Mouse (Mus musculus): ENCODE results near the gene Dzip3.

Gene Dzip3

DNA sequence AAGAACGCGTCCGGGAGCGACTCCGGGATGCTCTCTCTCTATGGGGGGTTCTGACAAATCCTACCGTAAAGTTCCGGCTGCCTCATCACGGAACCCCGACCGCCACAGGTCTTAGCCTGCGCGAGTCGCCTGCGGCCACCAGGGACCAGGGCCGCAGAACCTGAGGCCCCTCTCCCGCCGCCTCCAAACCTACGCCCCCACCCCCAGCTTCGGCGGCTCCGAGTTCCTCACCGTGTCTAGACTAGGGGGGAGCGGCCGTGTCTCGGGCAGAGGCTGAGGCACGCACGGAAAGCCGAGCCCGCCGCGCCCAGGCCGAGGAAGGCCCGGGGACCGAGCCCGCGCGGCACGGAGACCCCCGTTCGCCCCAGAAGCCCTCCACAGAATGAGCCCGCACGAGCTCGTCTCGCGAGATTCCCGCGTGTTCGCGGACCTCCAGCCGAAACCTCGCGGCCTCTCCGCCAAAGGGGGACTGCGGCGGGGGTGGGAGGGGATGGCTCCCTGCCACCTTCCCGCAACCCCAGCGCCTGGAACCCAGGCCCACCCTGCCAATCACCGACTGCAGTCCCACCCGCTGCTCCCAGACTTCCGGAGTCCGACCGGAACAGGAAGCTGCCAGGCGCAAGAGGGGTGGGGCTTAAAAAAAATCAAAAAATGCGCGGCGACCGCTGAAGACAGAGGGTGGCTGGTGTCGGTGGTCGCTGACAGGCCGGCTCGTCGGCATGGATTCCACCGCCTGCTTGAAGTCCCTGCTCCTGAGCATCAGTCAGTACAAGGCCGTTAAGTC, at the start of gene Dzip3, which contains the start of gene Cip2a:
Dzip3 (minus strand) TSS at position 607 of the 784 bp plus-strand sequence.
Cip2a (plus strand) TSS at position 627 of the 784 bp plus-strand sequence.
- peak; percentile 92 to 93 for DNase-seq (ENCODE audit: low spot score in 2 of 2)

DNA sequence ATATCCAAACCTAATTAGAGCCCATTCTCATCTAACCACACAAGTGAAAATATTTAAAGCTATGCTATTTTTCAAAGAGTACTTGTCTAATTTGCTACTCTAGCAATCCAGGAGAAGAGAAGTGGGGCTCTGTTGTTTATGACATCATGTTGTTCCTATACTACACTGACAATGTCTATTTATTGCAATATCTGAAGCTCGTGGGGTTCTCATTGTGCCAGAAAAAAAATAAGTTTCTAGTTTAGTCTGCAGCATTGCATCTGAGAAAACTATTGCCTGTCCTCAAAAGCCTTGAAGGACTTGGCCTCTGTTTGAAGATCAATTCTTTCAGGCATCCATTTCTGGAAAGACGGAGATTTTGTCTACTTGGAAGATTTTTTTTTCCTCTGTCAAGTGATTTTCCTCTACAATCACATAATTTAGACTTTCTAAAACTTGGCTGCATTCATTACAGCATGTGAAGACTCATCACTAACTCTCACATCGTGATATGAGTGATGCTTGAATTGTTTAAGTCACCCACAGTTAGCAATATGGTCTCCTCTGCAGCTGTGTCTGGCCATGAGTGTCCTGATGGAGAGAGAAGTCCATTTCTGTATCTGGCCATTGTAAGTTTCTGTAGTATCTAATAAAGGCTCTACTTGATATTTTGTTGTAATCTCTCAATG, 46.7 kb upstream of the Dzip3 start:
- DNase-seq (ENCODE audit: low spot score in 2 of 2) = no peak

DNA sequence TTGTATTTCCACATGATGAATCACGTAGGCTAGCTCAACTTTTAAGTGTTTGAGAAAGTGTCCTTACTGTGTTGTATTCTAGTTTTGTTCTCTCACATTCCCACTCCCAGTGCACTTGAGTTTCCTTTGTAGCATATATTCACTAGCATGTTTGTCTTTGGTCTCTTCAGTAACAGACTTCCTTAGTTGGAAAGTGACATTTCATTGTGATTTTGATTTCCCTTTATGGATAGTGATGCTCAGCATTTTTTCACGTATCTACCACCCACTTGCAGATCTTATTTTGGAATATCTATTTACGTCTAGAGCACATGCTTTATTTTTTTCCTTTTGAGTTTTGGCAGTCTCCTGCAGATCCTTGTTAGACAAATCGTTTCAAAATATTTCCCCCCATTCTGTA, 43.8 kb upstream of the Dzip3 start:
- no peak for DNase-seq (ENCODE audit: low spot score in 2 of 2)

DNA sequence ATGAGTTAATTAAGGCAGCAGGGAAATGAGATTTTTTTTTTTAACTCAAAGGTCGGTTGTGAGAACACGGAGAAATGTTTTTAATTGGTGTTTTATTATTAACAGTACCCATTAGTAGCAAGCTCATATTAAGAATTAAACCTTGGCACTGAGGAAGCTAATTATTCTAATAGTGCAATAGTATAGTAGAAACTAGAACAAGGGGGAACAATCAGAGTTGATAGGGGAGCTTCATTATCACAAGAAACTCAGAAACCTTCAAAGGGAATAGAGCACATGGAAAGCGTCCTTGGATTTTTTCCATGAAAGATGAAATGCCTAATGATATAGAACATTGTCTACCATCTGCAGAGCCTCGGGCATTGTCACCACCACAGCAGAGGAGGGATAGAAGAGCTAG, 41.9 kb upstream of the Dzip3 start:
- DNase-seq (ENCODE audit: low spot score in 2 of 2) = no peak

DNA sequence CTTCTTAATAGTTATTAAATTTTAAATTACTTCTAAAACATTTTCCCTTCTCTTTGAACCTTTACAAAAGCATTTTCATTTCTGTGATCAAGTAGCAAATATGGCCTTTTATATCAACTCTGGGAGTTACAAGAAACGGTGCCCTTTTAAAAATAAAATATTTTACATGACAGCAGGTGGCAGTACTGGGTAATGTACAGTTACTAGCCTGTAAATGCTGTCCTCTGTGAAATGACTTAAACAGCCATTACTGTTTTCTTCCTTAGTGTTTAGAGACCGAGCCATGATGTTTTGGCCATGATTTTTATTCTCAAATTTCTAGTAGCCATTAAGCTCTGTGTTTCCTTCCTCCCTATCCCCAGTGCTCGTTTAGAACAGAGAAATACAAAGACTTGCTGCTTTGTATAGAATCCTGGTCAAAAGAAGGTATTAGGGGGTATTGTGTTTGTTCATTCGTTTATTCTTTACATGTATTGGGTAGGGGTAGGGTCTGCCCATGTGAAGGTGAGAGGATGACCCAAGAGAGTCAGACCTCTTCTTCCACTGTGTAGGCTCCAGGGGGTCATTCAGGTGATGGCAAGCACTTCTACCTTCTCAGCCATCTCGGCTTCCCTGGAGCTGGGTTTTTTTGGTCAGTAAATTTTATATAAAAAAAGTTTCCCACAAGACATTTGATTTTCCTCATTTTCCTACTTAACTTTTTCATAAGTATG, 22.8 kb upstream of the Dzip3 start:
- DNase-seq (ENCODE audit: low spot score in 2 of 2) = no peak

DNA sequence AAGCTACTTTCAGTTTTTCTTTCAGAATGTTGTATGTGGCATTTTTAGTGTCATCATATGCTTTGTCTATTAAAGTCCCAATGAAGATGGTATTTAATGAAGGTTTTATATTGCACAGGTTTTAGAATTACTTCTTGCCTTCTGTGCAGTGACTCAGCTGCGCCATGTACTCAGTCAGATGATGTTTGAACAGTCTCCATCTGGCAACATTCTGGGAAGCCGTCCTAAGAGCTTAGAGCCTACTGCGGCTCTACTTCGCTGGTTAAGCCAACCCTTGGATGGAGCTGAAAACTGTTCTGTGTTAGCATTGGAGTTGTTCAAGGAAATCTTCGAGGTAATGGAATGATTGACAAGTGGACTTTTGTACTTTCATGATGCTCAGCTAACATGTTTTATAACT, 10.2 kb upstream of the Dzip3 start:
- no peak for DNase-seq (ENCODE audit: low spot score in 2 of 2)

DNA sequence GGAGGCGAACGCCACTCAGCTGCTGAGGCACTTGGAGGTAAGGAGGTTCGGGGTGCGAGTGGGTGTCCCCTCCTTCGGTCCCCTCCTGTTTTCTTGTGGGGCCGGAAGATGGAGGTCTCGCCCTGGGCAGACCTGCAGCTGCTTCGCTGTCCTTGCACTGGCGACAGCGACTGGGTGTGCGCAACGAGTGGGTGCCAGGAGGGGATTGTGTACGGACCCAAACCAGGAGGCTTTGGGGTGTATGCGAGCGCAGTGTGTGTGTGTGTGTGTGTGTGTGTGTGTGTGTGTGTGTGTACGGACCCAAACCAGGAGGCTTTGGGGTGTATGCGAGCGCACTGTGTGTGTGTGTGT, 353 bp upstream of the Dzip3 start:
- DNase-seq (ENCODE audit: low spot score in 2 of 2) = no peak

DNA sequence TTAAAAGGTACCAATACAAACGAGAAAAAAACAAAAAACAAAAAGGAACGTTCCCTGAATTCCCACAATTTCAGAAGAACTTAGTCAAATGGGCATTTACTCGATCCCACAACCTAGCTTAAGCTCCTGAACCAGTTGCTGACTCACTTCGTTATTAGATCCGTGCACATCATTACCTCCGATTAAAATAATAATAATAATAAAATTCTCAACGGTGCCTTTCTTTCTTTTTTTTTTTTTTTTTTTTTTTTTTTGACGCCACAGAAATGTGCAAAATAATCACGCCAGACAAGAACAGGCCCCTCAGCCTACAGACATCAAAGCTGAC, 770 bp downstream of the Dzip3 start:
- no peak for DNase-seq (ENCODE audit: low spot score in 2 of 2)

DNA sequence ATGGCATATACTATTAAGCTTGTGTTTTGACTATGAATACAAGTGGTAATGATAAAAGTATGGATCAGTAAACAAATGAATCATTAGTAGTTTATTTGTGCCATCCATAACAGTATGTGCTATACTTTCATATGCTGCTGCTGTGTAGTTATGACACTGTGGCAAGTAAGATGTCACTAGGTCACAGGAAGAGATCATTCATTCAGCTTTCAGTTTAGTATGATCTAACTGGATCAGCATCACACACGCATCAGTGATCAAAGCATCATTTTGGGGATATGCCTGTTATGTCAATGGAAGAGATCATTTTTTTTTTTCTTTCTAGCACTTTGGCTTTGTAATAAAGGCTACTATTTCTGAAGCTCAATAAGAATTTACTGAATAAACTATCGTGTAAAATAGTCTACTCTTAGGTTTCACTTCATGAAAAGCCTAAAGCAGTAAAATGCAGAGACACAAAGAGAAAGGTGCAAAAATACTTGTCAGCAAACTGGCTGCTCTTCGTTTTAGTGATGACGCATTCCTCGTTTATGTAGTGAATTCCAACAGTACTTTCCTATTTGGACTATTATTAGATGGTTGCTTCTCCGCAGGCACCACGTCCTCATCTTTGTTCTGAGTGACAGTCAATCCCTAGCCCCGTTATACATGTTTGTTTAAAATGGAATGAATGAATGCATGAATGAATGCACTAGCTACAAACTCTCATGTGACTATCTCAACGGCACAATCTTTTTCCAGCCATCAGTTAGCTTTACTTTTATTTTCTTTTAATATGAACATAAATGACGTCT, 1.3 kb downstream of the Dzip3 start:
- DNase-seq (ENCODE audit: low spot score in 2 of 2) = no peak

DNA sequence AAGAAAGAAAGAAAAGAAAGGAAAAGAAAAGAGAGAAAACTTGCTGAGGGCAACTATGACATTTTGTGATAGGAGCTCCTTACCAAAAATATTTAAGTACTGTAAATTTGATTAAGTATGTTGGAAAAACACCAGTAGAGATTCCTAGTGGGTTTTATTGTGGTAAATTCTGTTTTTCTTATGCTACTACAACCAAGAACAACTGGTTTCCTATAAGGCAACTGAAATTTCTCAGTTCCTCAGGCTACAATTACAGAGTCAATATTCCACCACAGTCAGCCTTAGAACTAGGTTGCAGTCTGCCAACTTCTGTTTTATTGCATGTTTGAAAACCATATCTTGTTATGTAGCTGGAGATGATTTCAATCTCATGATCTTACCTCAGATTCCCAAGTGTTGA, 4.3 kb downstream of the Dzip3 start:
- no peak for DNase-seq (ENCODE audit: low spot score in 2 of 2)

DNA sequence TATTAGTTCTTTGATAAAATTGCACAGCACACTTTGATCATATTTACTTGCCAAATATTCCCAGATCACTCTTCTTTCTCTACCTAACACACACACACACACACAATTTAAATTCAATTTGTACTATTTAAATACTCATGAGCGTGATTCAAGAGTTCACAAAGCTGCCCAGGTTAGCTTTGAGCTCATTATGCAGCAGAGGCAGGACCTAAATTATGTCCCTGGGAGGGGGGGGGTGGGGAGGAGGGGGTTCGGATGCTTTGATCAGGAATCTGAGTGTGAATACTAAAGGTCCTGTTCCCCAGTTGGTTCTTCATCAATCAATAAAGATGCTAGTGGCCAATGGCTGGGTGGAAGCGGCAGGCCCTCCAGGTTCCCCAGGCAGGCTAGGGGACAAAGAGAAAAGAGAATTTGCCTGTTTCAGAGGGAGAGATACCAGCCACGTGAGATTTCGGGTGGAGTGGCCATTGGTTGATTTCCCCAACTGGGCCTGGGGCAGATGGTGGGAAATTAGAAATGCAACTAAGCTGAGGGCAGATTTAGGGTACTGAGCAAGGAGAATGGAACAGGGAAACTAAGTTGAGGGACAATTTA, 8.8 kb downstream of the Dzip3 start:
- no peak for DNase-seq (ENCODE audit: low spot score in 2 of 2)

DNA sequence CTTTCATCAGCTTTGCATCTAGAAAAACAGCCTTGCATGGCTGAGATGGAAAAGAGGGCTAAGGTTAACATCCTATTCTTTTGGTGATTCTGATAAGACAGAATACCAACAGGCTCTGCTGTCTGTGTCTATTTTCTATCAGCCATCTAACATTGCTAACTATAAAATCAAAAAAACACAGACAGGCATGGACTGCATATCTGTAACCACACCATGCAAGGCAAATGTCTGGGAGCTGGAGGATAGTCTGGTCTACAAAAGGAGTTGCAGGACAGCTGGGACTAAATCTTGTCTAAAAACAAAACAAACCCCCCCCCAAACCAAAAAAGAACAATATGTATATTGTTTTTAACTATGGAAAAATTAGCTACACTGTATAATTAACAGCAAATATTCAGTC, 14.0 kb downstream of the Dzip3 start:
- no peak for DNase-seq (ENCODE audit: low spot score in 2 of 2)

DNA sequence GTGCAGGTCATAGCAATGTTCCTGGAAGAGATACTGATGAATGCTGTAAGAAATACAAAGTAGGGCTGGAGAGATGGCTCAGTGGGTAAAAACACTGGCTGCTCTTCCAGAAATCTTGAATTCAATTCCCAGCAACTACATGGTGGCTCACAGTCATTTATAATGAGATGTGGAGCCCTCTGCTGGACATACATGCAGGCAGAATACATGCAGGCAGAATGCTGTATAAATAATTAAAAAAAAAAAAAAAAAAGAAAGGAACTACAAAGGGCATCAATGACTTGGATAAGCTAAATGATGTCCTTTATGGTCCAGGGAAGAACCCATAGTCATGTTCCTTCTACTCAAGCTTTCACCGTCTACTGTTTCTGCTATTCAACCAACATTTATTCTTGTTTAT, 20.4 kb downstream of the Dzip3 start:
- DNase-seq (ENCODE audit: low spot score in 2 of 2) = no peak

DNA sequence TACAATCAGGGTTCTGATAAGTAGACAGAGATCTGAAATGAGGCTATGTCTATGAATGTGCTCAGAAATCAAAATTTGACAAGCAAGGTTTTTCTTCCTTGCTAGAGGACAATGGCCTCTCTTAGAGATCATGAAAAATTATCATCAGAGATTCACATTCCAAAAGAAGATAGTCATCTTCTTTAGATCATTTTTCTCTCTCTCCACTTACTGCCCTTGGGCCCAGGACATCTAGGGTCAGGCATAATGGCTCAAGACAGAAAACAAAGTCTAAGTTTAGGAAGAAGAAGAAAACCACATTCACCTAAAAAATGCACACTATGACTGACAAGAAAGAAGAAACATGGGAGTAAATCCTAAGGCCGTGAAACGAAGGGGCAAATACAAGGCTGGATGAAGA, 21.0 kb downstream of the Dzip3 start:
- DNase-seq (ENCODE audit: low spot score in 2 of 2) = no peak

DNA sequence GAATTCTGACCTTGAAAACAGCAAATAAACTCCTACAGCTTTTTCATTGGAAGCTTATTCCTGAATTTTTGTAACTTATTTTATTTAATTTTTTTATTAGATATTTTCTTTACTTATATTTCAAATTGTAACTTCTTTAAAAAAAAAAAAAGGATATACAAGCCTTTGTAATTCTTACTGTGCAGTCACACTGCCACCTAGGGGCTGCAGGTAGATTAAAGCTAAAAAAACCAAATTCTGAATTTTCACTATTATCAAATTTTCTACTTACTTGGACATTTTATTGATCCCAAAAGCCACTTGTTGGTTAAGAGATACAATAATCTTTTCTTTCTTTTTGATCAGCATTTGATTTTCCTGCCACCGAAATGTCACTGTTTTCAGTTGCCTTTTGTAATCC, 52.2 kb downstream of the Dzip3 start:
- DNase-seq (ENCODE audit: low spot score in 2 of 2) = no peak

DNA sequence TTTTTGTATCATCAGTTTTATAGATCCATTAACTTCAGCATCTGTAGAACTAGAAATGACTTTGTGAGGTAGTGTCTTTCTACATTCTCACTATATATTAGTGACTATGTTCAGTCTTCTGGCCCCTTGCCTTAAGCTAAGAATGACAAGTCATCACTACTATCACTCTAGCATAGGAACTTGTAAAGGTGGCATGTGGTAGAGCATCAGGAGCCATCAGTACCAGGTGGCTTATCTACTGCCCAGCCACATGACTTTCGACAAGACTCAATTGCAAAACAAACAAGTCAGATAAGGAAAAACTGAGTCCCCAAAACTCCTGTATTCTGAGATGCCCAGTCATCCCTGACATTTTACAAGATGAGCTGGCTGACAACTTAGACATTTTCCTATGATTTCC, 70.2 kb downstream of the Dzip3 start:
- DNase-seq (ENCODE audit: low spot score in 2 of 2) = no peak

DNA sequence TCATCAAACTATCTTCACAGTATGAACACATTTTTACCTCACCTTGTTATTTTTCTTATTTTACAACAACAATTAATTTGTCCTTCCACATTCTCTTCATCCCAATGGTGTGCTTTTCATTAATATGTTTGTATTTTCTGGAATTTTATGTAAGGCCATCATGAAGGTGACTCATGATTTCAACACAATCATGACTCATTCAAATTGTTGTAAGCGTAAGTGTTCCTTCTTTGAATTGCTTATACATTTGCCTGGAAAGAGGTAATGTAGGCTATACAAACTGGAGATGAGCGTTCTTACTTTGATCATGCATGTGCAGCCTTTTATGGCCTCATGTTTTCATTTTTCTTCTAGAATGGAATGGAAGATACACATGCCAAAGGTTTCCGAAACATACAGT, 80.8 kb downstream of the Dzip3 start:
- no peak for DNase-seq (ENCODE audit: low spot score in 2 of 2)

DNA sequence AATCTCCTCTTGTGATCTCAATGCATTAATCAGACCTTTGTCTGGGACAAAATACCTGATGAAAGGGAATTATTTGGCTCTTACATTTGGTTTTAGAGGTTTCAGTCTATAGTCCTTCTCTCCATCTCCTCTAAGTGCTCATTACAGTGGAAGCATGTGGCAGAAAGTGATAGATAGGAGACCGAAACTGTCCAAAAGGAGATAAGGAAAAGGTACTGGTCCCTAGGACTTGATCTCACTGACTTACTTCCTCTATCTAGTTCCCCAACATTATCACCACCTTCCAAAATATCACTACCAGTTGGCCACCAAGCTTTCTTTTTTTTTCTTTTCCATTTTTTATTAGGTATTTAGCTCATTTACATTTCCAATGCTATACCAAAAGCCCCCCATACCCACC, 82.8 kb downstream of the Dzip3 start:
- no peak for DNase-seq (ENCODE audit: low spot score in 2 of 2)

DNA sequence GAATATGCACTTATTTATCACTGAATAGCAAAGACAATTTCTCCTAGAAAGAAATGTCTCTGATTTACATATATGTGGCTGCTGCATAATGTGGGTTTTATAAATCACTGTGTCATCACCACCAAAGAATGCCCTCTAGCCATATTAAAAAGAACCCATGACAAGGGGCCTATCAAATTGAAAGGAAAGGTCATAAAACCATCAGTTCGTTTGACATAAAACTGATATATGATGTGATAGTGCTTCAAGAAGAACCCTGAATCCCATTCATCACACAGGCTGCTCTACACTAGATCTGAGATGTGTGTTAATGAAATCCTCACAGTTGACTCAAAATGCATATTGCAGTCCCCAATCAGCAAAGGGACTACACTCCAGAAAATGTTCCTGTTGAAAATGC, 94.1 kb downstream of the Dzip3 start:
- DNase-seq (ENCODE audit: low spot score in 2 of 2) = no peak

DNA sequence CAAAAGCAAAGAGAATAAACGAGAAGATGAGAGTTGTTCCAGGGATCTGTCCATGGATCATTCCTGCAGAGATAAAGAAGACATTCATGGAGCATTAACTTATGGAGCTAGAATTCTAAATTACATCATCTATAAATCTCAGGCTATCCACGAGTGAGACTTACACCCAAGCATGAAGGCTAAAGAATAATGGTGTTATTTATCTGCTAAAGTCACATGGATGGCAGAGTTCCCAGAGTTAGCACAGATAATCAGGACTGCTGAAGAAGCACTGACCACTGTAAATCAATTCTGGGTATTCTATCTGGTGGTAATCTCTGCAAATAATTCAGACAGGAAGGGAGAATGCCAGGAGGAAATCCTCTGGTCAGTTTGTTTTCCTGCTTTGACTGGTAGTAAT, 103.2 kb downstream of the Dzip3 start:
- DNase-seq (ENCODE audit: low spot score in 2 of 2) = no peak
